Mouse (Mus musculus) bone marrow macrophage, adult 2 months (primary cell): ENCODE results near the gene Pip5k1b.

ENCODE experiments used
- CTCF ChIP-seq: IDR thresholded peaks from 2 replicates; pipeline ENCODE4 v1.5.1; 2012; ENCODE audit warnings: low read depth, mild to moderate bottlenecking, low read length, moderate library complexity
- POLR2A ChIP-seq: IDR thresholded peaks from 2 replicates; pipeline ENCODE4 v1.6.1; 2012; ENCODE audit warnings: mild to moderate bottlenecking, low read depth, low read length, borderline replicate concordance

DNA sequence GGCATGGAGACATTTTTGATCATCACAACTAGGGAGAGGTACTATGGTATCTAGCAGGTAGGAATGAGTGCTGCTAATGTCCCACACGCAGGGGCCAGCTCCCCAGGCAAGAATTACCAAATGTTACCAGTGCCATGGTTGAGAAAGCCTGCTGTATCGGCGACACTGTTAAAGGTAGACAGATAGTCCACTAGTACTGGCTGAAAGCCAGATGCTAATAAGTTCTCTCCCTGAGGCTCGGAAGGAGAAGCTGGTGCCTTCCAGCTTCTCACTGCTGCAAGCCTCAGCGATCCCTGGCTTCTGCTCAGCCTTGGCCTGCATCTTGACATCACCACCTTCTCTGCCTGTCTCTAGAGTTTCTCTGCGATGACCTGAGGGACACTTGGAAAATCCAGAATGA, 46.3 kb downstream of the Pip5k1b start:
- TF ChIP-seq POLR2A (no peak), CTCF (no peak)
